Mouse (Mus musculus) heart, embryonic 11.5 days (tissue): ENCODE results near the gene Gen1. TPM values are rescaled to one million over a fixed set of nuclear protein-coding genes. Genes with fewer than 3 reads are reported as not detected.

Source experiments
- ATAC-seq: fragments of 200-750 bp; cut with Nextera tagmentation; replicated peaks from 2 replicates; pipeline ENCODE4 v1.8.0; 2017; ENCODE audit warnings: moderate library complexity; ENCODE audit not compliant: insufficient number of reproducible peaks, low FRiP score, low TSS enrichment
- H3K27ac ChIP-seq: fragments of 300-500 bp; sonication (generic); 2 replicates; pipeline ENCODE4 v1.5.1; 2014; ENCODE audit warnings: mild to moderate bottlenecking, low read depth, low read length
- H3K27me3 ChIP-seq: fragments of 300-500 bp; sonication (generic); 2 replicates; pipeline ENCODE4 v1.6.1; 2014; ENCODE audit warnings: mild to moderate bottlenecking, low read length, mixed read lengths; ENCODE audit not compliant: control insufficient read depth, insufficient read depth
- H3K36me3 ChIP-seq: fragments of 300-500 bp; sonication (generic); 2 replicates; pipeline ENCODE4 v1.6.1; 2014; ENCODE audit warnings: mild to moderate bottlenecking, low read length, moderate library complexity, mixed read lengths; ENCODE audit not compliant: control insufficient read depth, insufficient read depth
- H3K4me1 ChIP-seq: fragments of 300-500 bp; sonication (generic); 2 replicates; pipeline ENCODE4 v1.6.1; 2014; ENCODE audit warnings: low read length; ENCODE audit not compliant: control insufficient read depth, insufficient read depth
- H3K4me2 ChIP-seq: fragments of 300-500 bp; sonication (generic); 2 replicates; pipeline ENCODE4 v1.6.1; 2014; ENCODE audit warnings: mild to moderate bottlenecking, moderate library complexity
- H3K4me3 ChIP-seq: fragments of 300-500 bp; sonication (generic); 2 replicates; pipeline ENCODE4 v1.5.1; 2014; ENCODE audit warnings: low read depth, low read length
- H3K9ac ChIP-seq: fragments of 300-500 bp; sonication (generic); 2 replicates; pipeline ENCODE4 v1.6.1; 2014; ENCODE audit warnings: mild to moderate bottlenecking, low read depth, low read length, moderate library complexity
- H3K9me3 ChIP-seq: fragments of 300-500 bp; sonication (generic); replicated peaks from 2 replicates; pipeline ENCODE4 v1.6.1; 2016; ENCODE audit warnings: low read length; ENCODE audit not compliant: control insufficient read depth
- WGBS: fragments of 180-500 bp; shearing (Covaris S2); extraction: QIAGEN DNeasy Blood & Tissue Kit; methylation state at CpG from one replicate; pipeline ENCODE4 v1.1.7; 2014; ENCODE audit not compliant: insufficient replicate concordance; 5-methylcytosine and 5-hydroxymethylcytosine counted together
- polyA plus RNA-seq: library from polyadenylated mRNA; unstranded; fragments of >200 nt; fragmentation: Nextera tagmentation; extraction: Ambion mirVana; gene quantifications from 2 replicates; pipeline ENCODE4 v1.2.1, GENCODE M21; 2014

Gene Gen1
- polyA plus RNA-seq, 1 experiment from 2014 or later, result 17.8 TPM

DNA sequence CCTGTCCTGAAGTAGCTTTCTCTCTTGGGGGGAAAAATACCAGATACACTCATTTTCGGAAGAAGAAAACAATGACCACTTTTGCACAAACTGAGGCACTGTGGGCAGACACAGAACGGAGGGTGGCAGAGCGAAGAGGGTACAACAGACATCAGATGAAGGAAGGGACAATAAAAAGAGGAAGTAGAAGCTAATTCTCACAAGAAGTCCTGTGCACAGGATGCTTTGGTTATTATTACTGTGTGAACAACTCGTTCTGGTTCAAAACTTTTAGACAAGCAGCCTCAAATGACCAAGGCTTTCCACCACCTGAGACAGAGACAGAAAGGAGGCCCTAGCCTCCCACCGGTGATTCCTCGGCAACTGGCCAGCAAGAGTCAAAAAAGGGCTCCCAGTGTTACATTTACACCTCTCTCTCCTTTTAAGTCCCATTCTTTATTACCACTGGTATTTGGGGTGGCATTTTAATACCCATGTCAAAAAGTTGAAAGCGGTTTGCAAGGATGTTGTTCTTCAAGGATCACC lies 47.8 kb downstream of the Gen1 start:
- H3K36me3 ChIP-seq, result no peaks in the 10 kb centered on the region
- H3K27me3 ChIP-seq, result no peaks in the 10 kb centered on the region
- H3K4me3 ChIP-seq, result no peak overlapping the region
- H3K4me2 ChIP-seq, result no peak overlapping the region
- H3K9me3 ChIP-seq, result no peaks in the 10 kb centered on the region
- H3K9ac ChIP-seq, result no peak overlapping the region
- peaks cover 8% of the 10 kb centered on the region for H3K4me1 ChIP-seq
- 76% methylated on average over 7 of the region's 7 CpGs for WGBS
- no peak overlapping the region for H3K27ac ChIP-seq
- ATAC-seq, result no peak

DNA sequence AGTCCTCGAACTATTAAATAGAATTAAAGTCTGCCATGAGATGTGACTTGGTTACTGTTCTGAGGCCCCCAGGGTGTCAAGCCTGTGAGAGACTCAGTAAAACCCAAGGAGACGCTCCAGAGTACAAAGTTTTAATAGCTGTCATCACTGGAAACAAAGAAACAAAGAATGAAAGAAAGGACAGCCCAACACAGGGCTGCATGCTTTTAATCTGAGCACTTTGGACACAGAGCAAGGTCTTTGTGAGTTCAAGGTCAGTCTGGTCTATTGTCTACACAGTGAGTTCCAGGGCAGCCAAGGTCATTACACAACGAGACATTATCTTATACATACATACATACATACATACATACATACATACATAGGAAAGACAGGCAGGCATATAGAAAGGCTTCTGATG lies 49.1 kb downstream of the Gen1 start:
- Histone ChIP-seq H3K4me3 (no peak overlapping the region), H3K9ac (no peak overlapping the region), H3K27me3 (no peaks in the 10 kb centered on the region), H3K4me1 (peaks cover 3% of the 10 kb centered on the region; the same call in 1 of the 2 replicates), H3K9me3 (no peaks in the 10 kb centered on the region), H3K36me3 (no peaks in the 10 kb centered on the region), H3K4me2 (no peak overlapping the region), H3K27ac (no peak overlapping the region)
- ATAC-seq, result no peak
- whole genome bisulfite sequencing, result 65% methylated on average over 3 of the region's 3 CpGs

DNA sequence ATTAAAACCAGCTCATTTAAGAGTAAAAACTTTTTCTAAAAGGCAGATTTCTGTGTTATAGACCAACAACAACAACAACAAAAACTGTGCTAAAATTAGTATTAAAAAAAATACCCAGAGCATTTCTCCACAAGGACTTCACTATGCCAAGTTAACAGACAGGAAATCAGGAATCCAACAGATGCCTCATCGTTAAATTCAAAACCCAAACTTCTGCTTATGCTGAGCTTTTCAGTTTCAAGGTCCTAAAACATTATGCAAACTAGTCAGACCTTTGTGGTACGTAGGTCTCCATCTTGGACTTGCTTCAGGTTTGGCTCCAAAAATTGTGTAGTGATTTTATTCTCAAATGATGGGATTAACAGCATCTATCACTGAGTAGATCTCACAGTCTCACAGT lies 50.0 kb downstream of the Gen1 start:
- Histone ChIP-seq H3K4me3 (no peak overlapping the region), H3K27me3 (no peaks in the 10 kb centered on the region), H3K36me3 (no peaks in the 10 kb centered on the region), H3K4me2 (no peak overlapping the region), H3K4me1 (no peaks in the 10 kb centered on the region), H3K9me3 (no peaks in the 10 kb centered on the region), H3K9ac (no peak overlapping the region), H3K27ac (no peak overlapping the region)
- WGBS, result 82% methylated on average over 2 of the region's 2 CpGs
- ATAC-seq, result no peak

DNA sequence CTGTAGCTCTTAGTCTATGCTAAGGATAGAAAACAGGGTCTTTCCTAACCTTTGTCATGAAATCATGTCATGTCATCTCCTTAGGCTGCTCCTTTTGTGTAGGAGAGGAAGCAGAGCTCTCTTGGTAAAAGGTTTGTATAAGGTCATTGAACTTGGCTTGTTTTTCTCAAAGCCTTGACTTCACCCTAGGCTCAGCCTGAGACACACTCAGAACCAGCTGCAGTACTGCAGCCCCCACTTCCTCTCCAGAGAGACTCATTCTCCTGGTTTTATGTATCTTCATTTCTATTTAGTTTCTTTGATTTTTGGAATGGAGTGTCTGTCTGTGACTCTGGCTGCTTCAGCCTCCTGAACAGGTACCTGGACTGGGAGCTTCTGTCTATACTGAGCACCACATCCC lies 50.8 kb downstream of the Gen1 start:
- H3K27me3 ChIP-seq, result no peaks in the 10 kb centered on the region
- no peaks in the 10 kb centered on the region for H3K9me3 ChIP-seq
- no peaks in the 10 kb centered on the region for H3K4me1 ChIP-seq
- no peak overlapping the region for H3K9ac ChIP-seq
- no peak overlapping the region for H3K4me3 ChIP-seq
- H3K36me3 ChIP-seq, result no peaks in the 10 kb centered on the region
- no peak overlapping the region for H3K4me2 ChIP-seq
- no peak overlapping the region for H3K27ac ChIP-seq
- ATAC-seq, result no peak

DNA sequence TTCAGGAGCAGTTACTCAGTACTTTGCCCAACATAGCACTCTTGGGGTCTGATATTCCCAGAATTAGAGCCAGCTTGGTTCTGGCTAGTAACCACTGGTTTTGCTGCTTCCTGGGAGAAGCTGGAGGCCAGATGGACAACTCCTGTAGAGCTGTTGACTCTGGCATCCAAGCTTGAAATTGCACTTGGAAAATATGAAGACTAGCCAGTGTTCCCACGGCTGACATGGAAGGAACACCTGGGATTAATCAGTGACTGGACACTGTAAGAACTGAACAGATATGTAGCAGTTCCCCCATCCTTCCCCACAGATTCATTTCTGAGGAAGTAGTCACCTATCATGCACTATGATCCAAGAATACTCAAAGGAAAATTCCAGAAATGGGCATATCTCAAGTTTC lies 52.7 kb downstream of the Gen1 start:
- no peaks in the 10 kb centered on the region for H3K36me3 ChIP-seq
- no peak overlapping the region for H3K4me2 ChIP-seq
- H3K27me3 ChIP-seq, result no peaks in the 10 kb centered on the region; the same call in 1 of the 2 replicates
- H3K9ac ChIP-seq, result no peak overlapping the region
- 59% methylated on average over 1 of the region's 1 CpGs for WGBS
- no peak for ATAC-seq
- no peak overlapping the region for H3K4me3 ChIP-seq
- H3K27ac ChIP-seq, result no peak overlapping the region
- H3K4me1 ChIP-seq, result no peaks in the 10 kb centered on the region
- H3K9me3 ChIP-seq, result no peaks in the 10 kb centered on the region

DNA sequence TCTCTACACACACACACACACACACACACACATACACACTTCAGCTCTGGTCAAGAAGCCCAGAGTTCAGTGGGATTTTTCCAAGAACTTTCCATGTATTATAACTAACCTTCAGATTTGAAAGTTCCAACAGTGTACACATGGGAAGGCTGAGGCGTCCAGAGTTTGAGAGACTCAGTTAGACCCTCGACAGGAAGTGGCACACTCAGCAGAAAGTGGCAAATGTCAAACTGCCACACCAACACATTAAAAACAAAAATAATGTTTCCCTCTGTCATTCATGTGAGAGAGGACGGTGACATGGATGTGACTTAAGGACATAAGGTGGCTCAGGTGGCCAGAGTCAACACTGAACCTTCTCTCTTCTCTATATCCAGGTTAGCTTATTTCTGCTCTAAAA lies 55.2 kb downstream of the Gen1 start:
- no peak overlapping the region for H3K4me2 ChIP-seq
- ATAC-seq, result no peak
- no peaks in the 10 kb centered on the region; the same call in 1 of the 2 replicates for H3K27me3 ChIP-seq
- no peak overlapping the region for H3K27ac ChIP-seq
- no peak overlapping the region for H3K9ac ChIP-seq
- H3K9me3 ChIP-seq, result no peaks in the 10 kb centered on the region
- H3K4me1 ChIP-seq, result no peaks in the 10 kb centered on the region
- no peaks in the 10 kb centered on the region for H3K36me3 ChIP-seq
- H3K4me3 ChIP-seq, result no peak overlapping the region
- WGBS, result 67% methylated on average over 3 of the region's 3 CpGs

DNA sequence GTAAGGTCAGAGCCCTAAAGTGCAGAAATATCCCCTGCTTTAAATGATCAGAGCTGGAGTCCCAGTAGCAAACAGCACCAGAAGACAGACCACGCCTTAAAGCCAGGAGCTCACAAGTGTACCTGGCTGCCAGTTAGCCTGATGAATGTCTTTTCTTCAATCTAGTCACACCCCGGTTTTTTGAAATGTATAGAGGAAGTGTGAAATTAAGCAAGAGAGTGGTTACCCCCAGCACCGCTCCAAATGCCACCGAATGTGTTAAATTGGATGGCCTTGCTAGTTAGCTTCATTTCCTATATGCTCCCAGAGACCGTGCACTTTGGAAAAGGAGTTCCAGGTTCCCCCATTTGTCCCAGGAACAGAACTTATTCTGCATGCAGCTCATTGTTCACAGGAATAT lies 56.0 kb downstream of the Gen1 start:
- no peak overlapping the region for H3K27ac ChIP-seq
- H3K9me3 ChIP-seq, result no peaks in the 10 kb centered on the region
- no peaks in the 10 kb centered on the region; the same call in 1 of the 2 replicates for H3K27me3 ChIP-seq
- H3K4me3 ChIP-seq, result no peak overlapping the region
- H3K4me2 ChIP-seq, result no peak overlapping the region
- no peak overlapping the region for H3K9ac ChIP-seq
- WGBS, result 76% methylated on average over 5 of the region's 5 CpGs
- ATAC-seq, result no peak
- H3K36me3 ChIP-seq, result no peaks in the 10 kb centered on the region
- 0 out of 2 replicates have a peak, but pooled peaks cover under 1% of the 10 kb centered on the region for H3K4me1 ChIP-seq

DNA sequence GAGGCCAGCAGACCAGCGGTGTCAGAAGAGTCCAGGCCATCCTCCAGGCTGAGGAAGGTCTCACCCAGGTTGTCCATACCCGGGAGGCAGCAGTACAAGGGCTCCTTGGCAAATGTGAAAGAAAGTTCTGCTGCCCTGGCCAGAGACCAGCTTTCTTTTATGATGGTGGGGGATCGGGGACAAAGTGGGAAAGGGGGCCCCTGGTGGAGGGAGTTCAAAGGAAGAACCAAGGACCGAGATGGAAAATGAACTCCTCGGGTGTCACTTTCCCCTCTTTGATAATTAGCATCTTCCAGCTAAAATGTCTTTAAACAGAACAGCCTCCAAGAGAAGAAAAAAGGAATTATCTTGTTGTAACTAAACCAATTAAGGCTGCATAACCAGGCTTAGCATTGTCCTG lies 56.7 kb downstream of the Gen1 start, which contains the start of gene Msgn1:
Msgn1 (minus strand) TSS at position 101 of the 400 bp plus-strand sequence.
- no peak within 1 kb of the TSS for H3K27ac ChIP-seq
- no peak within 1 kb of the TSS for H3K9ac ChIP-seq
- 46% methylated on average over 5 of the region's 5 CpGs for WGBS
- H3K36me3 ChIP-seq, result no peaks in the 10 kb centered on the region
- H3K27me3 ChIP-seq, result no peaks in the 10 kb centered on the region; the same call in 1 of the 2 replicates
- no peak within 1 kb of the TSS for H3K4me3 ChIP-seq
- no peak for ATAC-seq
- H3K4me1 ChIP-seq, result peaks cover 8% of the 10 kb centered on the region; the same call in 1 of the 2 replicates
- no peaks in the 10 kb centered on the region for H3K9me3 ChIP-seq
- H3K4me2 ChIP-seq, result no peak within 1 kb of the TSS

DNA sequence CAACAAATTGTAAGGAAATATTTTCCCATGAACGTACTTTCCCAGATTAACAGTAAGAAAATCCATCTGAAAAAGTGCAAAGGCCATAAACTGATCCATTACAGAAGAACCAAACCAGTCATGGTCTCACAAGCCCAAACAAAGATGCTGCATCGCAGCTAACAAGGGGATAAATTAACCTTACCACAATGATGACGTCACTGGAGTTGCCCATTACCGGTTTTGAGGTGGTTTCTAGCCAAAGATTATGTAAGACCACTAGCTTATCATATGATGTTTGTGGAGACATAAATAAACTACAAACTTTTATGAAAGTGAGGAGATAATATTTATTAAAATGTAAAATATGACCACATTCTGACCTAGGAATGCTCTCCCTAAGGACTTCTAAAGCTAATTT lies 59.3 kb downstream of the Gen1 start:
- H3K4me3 ChIP-seq, result no peak overlapping the region
- H3K4me1 ChIP-seq, result peaks cover 8% of the 10 kb centered on the region; the same call in 1 of the 2 replicates
- no peaks in the 10 kb centered on the region for H3K36me3 ChIP-seq
- no peak for ATAC-seq
- no peaks in the 10 kb centered on the region for H3K9me3 ChIP-seq
- no peak overlapping the region for H3K9ac ChIP-seq
- H3K4me2 ChIP-seq, result no peak overlapping the region
- no peak overlapping the region for H3K27ac ChIP-seq
- H3K27me3 ChIP-seq, result no peaks in the 10 kb centered on the region; the same call in 1 of the 2 replicates
- 86% methylated on average over 4 of the region's 4 CpGs for WGBS
